Mouse (Mus musculus) stomach, embryonic 16.5 days (tissue): ENCODE measurements at regions not wholly inside any gene's neighbourhood (a gene's known extent, or its start where the extent isn't known, plus 50 kb on each side); places are given as distances from the start of the nearest gene placed in this dataset.

Source experiments
- ATAC-seq: fragments of 200-750 bp; cut with Nextera tagmentation; 2 replicates; pipeline ENCODE4 v1.8.0; 2017; ENCODE audit warnings: moderate number of reproducible peaks, moderate TSS enrichment; ENCODE audit not compliant: insufficient read depth, low FRiP score
- H3K27ac ChIP-seq: fragments of 300-500 bp; sonication (generic); 2 replicates; pipeline ENCODE4 v1.5.1; 2014; ENCODE audit warnings: low read length
- H3K27me3 ChIP-seq: fragments of 300-500 bp; sonication (generic); 2 replicates; pipeline ENCODE4 v1.6.1; 2014; ENCODE audit warnings: low read length, control low read depth, mixed read lengths; ENCODE audit not compliant: control insufficient read depth, insufficient read depth
- H3K36me3 ChIP-seq: fragments of 300-500 bp; sonication (generic); 2 replicates; pipeline ENCODE4 v1.6.1; 2014; ENCODE audit warnings: low read length; ENCODE audit not compliant: control insufficient read depth, insufficient read depth
- H3K4me1 ChIP-seq: fragments of 300-500 bp; sonication (generic); 2 replicates; pipeline ENCODE4 v1.6.1; 2014; ENCODE audit warnings: low read length, control low read depth, mixed read lengths; ENCODE audit not compliant: control insufficient read depth, insufficient read depth
- H3K4me2 ChIP-seq: fragments of 300-500 bp; sonication (generic); 2 replicates; pipeline ENCODE4 v1.6.1; 2014; ENCODE audit warnings: low read depth, low read length, mixed read lengths
- H3K4me3 ChIP-seq: fragments of 300-500 bp; sonication (generic); replicated peaks from 2 replicates; pipeline ENCODE4 v1.5.1; 2014; ENCODE audit warnings: mild to moderate bottlenecking, low read length
- H3K9ac ChIP-seq: fragments of 300-500 bp; sonication (generic); 2 replicates; pipeline ENCODE4 v1.6.1; 2014; ENCODE audit warnings: low read length
- H3K9me3 ChIP-seq: fragments of 300-500 bp; sonication (generic); replicated peaks from 2 replicates; pipeline ENCODE4 v1.6.1; 2016; ENCODE audit warnings: low read length, control low read depth; ENCODE audit not compliant: control insufficient read depth
- WGBS: fragments of 180-500 bp; shearing (Covaris S2); extraction: QIAGEN DNeasy Blood & Tissue Kit; methylation state at CpG from one replicate; pipeline ENCODE4 v1.1.7; 2014; 5-methylcytosine and 5-hydroxymethylcytosine counted together

DNA sequence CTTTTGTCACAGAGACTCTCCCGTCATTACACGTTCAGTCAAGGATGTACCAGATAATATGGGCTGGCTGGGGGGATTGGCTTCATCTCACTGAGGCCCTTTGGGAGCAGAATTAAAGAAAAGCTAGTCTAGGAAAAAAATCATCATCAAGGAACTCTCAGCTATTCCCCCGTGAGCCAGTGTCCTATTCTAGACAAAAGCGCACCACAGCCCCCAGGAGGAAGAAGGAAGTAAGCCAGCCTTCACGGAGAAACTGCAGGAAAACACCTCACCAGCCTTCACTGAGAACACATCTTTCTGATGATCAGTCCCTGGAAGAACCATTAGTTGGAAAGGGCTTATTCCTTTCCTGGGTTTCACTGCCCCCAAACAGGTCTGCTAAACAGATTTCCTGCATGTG is 154.8 kb upstream of the Dapk1 start:
- WGBS, result 47% methylated on average over 5 of the region's 5 CpGs
- H3K9me3 ChIP-seq, result no peaks in the 10 kb centered on the region
- no peaks in the 10 kb centered on the region for H3K36me3 ChIP-seq
- no peak overlapping the region for H3K27ac ChIP-seq
- no peak for ATAC-seq
- H3K4me2 ChIP-seq, result no peak overlapping the region
- no peaks in the 10 kb centered on the region for H3K27me3 ChIP-seq
- H3K4me3 ChIP-seq, result no peak overlapping the region
- H3K9ac ChIP-seq, result no peak overlapping the region
- no peaks in the 10 kb centered on the region for H3K4me1 ChIP-seq

DNA sequence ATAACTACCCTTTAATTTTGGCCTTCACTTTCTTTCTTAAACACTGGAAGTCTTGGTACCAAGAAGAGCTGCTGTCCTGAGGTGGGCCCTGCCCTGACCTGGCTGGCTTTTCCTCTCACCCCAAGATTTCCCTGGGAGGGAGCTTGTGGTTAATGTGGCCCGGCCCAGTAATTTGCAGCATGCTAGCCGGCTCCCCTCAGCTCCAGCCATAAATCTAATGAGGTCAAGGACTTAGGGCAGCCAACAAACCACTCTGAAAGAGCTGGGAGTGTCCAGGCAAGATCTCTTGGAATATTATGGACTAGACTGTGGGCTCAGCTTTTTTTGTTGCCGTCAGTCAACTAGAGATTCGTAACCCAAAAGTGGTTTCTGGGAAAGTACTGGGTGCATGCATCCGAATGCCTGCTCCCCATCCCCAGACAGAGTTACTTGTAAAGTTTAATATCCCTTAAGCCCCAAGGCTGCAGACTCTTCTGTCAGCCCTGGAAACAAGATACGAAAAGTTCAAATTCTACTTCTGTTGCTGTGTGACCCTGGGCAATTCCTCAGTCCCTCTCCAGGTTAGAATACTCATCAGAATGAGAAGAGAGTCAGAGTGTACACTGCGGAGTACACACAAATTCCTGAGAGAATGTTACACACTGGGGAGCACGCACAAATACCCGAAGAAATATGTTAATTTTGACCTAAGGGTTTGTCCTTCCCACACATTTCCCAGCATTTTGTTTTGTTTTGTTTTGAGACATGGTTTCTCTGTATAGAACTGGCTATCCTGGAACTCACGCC is 150.8 kb upstream of the Dapk1 start:
- Histone ChIP-seq H3K4me2 (no peak overlapping the region), H3K4me1 (peaks cover 4% of the 10 kb centered on the region), H3K4me3 (no peak overlapping the region), H3K36me3 (no peaks in the 10 kb centered on the region), H3K9ac (no peak overlapping the region), H3K27me3 (no peaks in the 10 kb centered on the region), H3K9me3 (no peaks in the 10 kb centered on the region), H3K27ac (no peak overlapping the region)
- WGBS, result 66% methylated on average over 10 of the region's 10 CpGs
- ATAC-seq, result no peak

DNA sequence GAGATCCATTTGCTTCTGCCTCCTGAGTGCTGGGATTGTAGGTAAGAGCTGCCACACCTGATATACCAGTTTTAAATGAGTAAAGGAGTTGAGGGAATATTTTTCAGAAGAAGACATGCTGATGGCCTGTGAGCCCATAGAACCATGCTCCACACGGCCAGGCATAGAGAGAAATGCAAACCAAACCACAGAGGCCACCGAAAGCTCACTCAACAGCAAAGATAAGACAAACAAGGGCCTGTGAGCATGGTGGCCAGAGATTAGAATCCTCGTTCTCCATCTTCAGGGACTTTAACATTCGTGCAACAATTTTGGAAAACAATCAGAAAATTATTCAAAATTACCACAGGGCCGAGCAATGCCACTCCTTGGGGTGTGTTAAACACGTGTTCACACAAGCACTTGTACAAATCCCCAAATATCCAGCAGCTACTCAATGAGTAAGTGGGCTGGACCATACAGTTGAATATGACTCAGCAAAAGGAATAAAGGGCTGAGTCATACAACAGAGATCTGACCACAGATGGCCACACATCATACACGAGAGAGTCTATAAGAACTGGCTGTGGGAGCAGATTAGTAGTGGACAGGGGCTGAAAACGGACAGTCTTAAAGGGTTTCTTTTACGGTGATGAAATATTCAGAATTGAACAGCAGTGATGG is 147.8 kb upstream of the Dapk1 start:
- WGBS, result 80% methylated on average over 9 of the region's 9 CpGs
- no peak for ATAC-seq

DNA sequence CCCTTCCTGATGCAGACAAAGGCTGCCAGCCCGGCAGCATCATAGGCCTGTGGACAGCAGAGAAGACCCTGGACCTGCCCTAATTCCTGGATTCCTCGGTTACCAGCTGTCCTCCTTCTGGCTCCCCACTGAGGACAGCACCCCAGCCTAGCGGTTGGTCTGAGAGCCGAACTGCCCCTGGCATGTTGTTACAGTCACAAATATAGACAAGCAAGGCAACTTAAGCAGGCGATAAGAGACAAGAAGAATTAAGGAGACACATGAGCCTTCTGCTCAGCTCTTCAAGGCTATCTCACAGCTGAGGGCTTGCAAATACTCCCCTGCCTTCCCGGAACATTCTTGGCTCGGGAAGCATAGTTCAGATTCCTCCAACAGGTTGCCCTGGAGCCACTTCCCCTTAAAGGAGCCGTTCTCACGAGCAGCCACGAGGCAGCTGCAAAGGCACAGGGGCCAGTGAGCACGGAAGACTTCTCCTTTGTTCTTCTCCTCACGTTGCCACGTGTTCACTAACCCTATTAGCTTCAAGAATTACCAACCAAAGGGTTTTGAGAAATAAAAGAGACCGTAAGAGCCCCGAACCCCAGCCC is 146.6 kb upstream of the Dapk1 start:
- Histone ChIP-seq H3K4me3 (no peak overlapping the region), H3K27ac (peak overlapping the region; percentile 57; the same call in 1 of the 2 replicates), H3K9ac (peak overlapping the region; percentile 14; the same call in 1 of the 2 replicates), H3K4me2 (no peak overlapping the region), H3K9me3 (no peaks in the 10 kb centered on the region), H3K36me3 (no peaks in the 10 kb centered on the region), H3K27me3 (no peaks in the 10 kb centered on the region), H3K4me1 (peaks cover 4% of the 10 kb centered on the region)
- peak; percentile 42; the same call in 1 of the 2 replicates for ATAC-seq
- WGBS, result 29% methylated on average over 15 of the region's 15 CpGs

More for the DNA sequence above, 147.8 kb upstream of the Dapk1 start:
- peak overlapping the region; percentile 17; the same call in 1 of the 2 replicates for H3K27ac ChIP-seq
- no peaks in the 10 kb centered on the region for H3K9me3 ChIP-seq
- H3K9ac ChIP-seq, result no peak overlapping the region
- no peak overlapping the region for H3K4me3 ChIP-seq
- no peaks in the 10 kb centered on the region for H3K36me3 ChIP-seq
- no peaks in the 10 kb centered on the region for H3K27me3 ChIP-seq
- no peak overlapping the region for H3K4me2 ChIP-seq
- H3K4me1 ChIP-seq, result peaks cover 4% of the 10 kb centered on the region

DNA sequence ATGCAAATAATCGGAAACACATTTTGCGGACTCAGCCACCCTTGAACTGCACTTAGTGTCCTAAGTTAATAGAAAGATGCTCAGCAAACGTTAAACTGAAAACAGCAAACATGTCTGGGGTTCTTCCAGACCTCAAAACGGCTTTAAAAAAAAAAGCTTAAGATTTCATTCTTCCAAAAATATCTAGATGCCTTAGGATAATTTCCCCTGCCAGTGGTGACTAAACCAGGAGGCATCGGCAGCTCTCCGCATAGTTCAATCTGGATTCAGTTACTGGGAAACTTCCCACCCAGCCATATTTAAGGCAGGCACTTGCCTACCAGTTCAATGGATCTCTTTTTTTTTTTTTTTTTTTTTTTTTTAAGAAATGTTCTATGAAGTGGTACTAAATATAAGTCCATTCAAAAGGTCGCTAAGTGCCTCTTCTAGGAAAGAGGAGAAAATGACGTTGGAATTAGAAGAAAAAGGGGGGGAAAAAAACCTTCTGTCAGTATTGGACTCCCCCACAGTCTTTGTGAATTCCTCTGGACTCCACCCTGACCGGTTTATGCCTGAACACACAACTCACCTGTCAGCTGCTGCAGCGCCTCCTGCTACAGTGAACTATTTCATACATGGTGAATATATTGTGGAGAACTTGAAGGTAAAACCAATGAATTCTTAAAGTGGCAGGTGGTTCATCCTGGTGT is 145.7 kb upstream of the Dapk1 start:
- Histone ChIP-seq H3K27ac (no peak overlapping the region), H3K9ac (no peak overlapping the region), H3K4me3 (no peak overlapping the region), H3K27me3 (no peaks in the 10 kb centered on the region), H3K9me3 (no peaks in the 10 kb centered on the region), H3K36me3 (no peaks in the 10 kb centered on the region), H3K4me2 (no peak overlapping the region), H3K4me1 (peaks cover 4% of the 10 kb centered on the region)
- 72% methylated on average over 10 of the region's 10 CpGs for WGBS
- no peak for ATAC-seq

DNA sequence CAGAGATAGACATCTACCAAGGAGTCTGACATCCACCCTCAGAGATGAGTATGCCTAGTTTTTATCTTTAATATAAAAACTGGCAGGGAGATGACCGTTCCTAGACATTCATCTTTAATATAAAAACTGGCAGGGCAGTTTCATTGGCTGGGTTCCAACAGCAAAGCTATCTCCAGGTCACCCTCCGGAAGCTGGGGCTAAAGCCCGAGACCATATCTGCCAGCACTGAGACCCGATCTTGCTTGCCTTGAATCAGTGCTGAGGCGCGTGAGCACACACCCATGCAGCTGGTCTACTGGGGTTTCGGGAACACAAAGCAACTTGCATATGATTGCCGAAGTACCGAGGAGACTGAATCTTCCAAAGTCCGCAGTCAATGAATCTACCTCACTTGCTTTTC is 144.5 kb upstream of the Dapk1 start:
- peaks cover 4% of the 10 kb centered on the region for H3K4me1 ChIP-seq
- H3K9ac ChIP-seq, result no peak overlapping the region
- no peak overlapping the region for H3K4me3 ChIP-seq
- no peaks in the 10 kb centered on the region for H3K36me3 ChIP-seq
- no peak for ATAC-seq
- no peak overlapping the region for H3K27ac ChIP-seq
- H3K9me3 ChIP-seq, result no peaks in the 10 kb centered on the region
- WGBS, result 80% methylated on average over 10 of the region's 10 CpGs
- H3K4me2 ChIP-seq, result no peak overlapping the region
- no peaks in the 10 kb centered on the region for H3K27me3 ChIP-seq

DNA sequence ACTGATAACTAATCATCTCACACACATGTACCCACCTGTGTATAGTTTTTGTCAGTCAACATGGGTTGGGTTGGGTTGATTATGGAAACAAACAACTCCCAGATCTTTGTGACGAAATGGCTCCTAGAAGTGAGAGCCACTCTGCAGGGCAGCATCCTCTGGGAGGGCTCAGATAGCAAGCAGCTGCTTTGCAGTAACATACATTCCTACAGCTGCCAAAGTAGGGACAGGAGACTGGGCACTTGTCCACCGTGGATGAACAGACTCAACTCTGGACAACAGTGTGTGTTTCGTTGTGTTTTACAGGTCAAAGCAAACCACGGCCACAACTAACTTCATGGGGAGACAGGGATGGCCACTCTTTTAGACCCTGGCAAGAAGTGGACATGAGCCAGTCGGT is 142.7 kb upstream of the Dapk1 start:
- H3K36me3 ChIP-seq, result no peaks in the 10 kb centered on the region
- H3K27ac ChIP-seq, result no peak overlapping the region
- no peak overlapping the region for H3K4me3 ChIP-seq
- 81% methylated on average over 5 of the region's 5 CpGs for WGBS
- ATAC-seq, result no peak
- H3K9ac ChIP-seq, result no peak overlapping the region
- H3K9me3 ChIP-seq, result no peaks in the 10 kb centered on the region
- no peak overlapping the region for H3K4me2 ChIP-seq
- no peaks in the 10 kb centered on the region for H3K27me3 ChIP-seq
- H3K4me1 ChIP-seq, result peaks cover 4% of the 10 kb centered on the region

DNA sequence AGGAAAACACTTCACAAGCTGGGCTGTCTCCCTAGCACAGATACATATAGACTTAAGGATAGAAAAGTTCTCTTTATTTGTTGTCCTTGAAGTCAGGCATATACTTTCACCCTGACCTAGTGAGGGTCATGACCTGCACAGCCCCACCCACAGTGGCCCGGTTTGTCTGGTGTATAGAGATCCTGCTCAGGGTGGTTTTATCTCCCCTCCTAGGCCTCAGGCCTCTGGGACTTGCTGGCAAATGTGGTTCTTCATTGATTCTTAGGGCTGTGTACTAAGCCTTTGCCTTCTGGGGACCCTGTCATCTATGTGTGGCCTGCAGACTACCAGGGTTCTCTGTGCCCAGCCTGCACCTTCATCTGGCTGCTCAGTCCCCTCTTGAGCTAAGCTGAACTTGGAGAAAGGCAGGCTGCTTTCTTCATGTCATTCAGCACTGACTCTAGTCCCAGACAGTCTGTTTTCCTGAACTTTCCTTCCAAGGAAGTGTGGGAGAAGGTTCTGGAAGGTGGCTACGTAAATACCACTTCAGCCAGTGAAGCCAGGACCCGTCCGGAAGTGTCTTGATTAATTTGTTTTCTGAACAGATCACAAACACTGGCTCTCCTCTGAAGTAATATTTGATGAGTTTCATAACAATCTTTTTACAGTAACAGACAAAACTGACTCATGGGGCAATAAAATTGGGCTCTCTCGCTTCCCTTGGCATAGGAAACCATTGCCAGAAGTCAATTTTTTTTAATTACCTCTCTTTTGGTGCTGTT is 135.0 kb upstream of the Dapk1 start:
- 64% methylated on average over 5 of the region's 5 CpGs for WGBS
- ATAC-seq, result peak; percentile 37; the same call in 1 of the 2 replicates
- no peaks in the 10 kb centered on the region for H3K9me3 ChIP-seq

More for the DNA sequence above, 135.0 kb upstream of the Dapk1 start:
- Histone ChIP-seq H3K4me1 (no peaks in the 10 kb centered on the region), H3K36me3 (no peaks in the 10 kb centered on the region), H3K4me2 (no peak overlapping the region), H3K27me3 (no peaks in the 10 kb centered on the region), H3K9ac (no peak overlapping the region), H3K4me3 (no peak overlapping the region), H3K27ac (no peak overlapping the region)
